Mouse (Mus musculus) ES-CJ7 (cell line): ENCODE measurements around the gene Kcnq5.
"Not testable (repeated sequence)": the region's sequence is repeated elsewhere in the genome, so short reads cannot be mapped to it uniquely, and the experiment has no call there.

ENCODE experiments used
- DNase-seq: peaks from one replicate; pipeline ENCODE4 v3.0.0; 2011; ENCODE audit warnings: low read depth, low spot score

Gene Kcnq5

DNA sequence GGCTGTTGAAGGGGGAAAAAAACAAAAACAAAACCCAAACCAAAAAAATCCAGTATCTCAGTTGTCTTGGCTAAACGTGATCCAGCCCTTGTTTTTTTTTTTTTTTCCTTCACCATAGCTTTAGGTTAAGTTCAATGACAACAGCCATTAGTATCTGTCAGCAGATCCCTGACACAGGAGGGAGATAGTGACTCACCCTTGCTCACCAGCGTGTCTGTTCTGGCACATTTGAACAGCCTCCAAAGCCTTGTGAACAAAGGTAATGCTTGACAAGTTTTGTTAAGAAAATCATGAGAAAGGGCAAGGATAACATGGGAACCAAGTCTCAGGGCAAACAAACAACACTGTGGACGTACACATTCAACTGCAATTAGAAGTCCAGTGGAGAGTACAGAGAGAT lies 123.2 kb downstream of the Kcnq5 start:
- no peak for DNase-seq

GRCm38 (mm10) chr1:21837387-21837786 lies 124.4 kb downstream of the Kcnq5 start:
- DNase-seq, result no peak

DNA sequence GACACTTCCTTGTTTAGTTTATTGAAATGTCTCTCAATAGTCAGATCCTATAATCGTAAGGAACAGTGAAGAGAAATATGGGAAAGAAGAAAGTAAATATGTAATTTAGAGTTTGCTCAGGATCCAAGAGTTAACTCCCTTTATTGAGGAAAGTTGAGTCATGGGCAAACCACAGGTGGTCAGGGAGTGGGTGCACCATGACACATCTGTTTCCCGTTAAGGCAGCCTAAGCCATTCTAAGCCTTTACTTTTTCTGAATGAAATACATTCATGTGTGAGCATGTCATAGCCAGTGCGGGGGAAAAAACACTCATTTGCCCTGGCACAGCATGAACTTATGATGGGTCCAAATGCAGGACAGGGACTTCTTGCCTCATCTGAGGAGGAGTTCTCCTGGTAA lies 125.4 kb downstream of the Kcnq5 start:
- no peak for DNase-seq

GRCm38 (mm10) chr1:21829909-21830455 lies 131.8 kb downstream of the Kcnq5 start:
- no peak for DNase-seq

DNA sequence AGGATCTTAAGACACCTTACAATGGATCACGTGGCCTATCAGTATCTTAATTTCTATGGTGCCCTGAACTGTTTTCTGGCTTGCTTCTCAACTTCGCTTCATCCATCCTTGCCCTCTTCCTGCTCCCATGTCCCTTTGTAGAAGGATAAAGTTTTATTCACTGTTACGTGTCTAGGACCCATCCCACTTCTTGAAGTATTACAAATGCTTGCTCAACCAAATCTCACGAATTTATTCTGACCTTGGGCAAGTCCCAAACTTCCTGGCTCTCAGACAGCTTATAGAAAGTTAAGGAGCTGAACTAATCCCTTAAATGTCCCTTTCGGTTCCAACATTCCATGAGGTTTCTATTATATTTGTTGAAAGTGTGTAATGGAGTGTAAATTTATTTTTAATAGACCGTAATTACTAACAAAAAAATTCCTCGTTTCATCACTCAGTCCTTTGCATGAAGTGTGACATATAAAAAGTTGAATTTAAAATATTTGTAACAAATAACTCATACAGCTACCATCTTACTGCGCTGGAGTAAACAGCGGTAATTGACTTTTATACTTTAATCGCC lies 141.6 kb downstream of the Kcnq5 start:
- DNase-seq, result no peak

DNA sequence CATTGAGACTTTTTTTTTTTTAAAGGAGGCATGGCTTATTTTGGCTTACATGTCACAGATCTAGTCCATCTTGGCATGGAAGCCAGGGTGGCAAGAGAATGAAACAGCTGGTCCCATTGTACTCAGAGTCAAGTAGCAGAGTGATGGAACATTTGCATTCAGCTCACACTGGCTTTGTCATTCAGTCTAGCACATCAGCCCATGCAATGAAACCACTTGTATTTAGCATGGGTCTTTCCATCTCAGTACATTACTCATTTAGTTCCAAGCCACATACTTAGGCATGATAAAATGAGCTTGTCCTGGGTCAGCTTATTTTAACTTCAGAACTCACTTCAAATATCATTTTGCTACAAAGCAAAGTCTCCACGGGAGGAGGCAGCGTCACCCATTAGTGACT lies 156.7 kb downstream of the Kcnq5 start:
- peak; percentile 23 for DNase-seq

DNA sequence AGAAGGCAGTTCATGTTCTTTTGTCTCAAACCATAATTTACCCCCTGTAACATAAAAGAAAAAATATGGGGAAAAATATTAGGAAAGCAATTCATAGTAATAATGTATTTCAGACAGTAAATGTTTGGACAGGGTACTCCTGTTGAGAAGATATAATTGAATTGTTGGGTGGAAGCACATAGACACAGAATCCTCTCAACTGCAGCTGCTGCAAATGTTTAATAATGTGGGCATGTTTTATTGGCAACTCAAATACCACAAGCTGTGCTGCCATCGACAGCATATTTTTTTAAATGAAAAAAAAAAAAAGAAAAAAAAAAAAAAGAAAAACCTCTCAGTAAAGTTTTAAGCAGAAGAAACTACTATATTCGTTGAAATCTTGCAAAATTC lies 157.3 kb downstream of the Kcnq5 start:
- DNase-seq, result no peak

- DNase-seq, result no peak
These were observed 157.8 kb downstream of the Kcnq5 start for GRCm38 (mm10) chr1:21803751-21804476.

DNA sequence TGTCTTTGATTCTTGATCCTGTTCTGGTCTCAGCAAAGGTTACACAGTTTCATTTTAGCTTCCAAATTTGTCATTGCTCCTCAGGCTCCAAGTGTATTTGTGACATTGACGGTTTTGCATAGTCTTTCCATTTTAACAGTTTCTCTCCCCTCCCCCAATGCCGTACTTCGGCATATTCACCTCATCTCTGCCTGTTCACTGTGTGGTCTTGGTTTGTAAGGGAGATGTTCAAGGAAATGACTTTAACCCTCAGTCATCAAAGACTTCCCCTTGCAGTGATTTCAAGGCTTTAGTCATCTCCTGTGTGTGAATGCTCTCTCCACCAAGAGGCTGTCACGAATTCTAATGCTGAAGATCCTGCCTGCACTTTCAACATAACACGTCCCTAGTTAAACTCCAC lies 181.0 kb downstream of the Kcnq5 start:
- no peak for DNase-seq

DNA sequence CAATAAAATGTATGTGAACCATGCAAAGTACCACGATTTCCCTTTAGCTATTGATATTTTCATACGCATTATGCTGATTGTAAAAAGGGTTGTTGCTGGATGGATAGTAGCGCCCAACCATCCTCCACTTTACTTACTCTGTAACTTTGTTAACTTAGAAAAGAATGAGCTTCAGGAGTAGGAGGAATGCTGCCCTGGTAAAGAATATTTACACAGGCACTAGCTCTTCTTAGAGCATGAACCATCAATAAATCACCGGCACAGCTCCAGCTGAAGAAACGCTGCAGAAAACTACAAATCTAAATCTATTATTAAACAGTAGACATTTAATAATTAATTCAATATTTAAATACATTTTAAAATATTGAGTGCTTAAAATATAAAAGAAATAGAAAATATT lies 184.2 kb downstream of the Kcnq5 start:
- DNase-seq, result no peak

GRCm38 (mm10) chr1:21773931-21774330 lies 187.8 kb downstream of the Kcnq5 start:
- DNase-seq, result no peak

DNA sequence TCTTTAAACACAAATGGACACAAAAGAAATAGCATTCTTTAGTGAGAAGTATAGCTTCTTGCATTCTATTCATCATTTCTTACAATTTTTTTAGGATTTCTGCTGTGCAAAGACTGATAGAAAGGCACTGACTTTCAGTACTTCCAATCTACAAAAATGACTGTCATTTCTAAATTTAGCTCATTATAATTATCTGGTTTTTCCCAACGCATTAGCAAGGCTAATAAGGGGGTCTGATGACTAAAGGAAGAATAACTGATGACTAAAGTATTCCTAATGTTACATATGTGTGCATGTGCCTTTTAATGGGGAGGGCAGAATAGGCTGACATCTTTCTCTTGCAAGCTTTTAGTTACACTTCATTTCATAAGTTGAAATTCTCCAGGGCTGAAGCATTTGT lies 191.2 kb downstream of the Kcnq5 start:
- no peak for DNase-seq

DNA sequence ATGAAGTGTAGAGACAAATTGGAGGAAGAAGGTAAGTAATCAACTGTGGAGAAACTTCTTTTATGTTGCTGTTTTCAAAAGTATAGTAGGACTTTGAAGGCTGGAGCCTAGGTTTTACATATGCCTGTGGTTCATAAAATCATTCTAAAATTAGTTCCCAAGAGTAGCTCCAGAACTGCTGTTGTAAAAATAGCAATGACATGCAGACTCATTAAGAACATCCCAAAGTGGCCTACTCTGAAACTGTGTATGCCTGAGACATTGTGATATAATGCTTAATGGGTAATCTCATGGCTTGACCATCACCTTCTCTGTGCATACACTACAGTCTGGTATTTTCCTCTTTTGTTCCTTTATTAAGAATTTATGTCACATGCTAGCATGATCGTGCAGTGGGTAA lies 212.4 kb downstream of the Kcnq5 start:
- no peak for DNase-seq

- DNase-seq, result no peak
These were observed 232.6 kb downstream of the Kcnq5 start for GRCm38 (mm10) chr1:21729131-21729530.

DNA sequence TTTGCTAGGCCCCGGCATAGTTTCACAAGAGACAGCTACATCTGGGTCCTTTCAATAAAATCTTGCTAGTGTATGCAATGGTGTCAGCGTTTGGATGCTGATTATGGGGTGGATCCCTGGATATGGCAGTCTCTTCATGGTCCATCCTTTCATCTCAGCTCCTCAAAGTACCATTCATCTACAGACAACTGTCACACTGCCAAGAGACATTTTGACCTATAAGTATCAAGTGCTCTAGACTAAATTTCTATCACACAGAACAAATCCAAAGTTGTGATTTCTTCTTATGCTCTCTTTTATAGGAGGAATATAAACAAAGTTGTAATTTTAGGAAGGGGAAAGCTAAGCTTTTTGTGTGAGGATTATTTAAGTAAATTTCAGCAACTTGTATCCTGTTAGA lies 238.5 kb downstream of the Kcnq5 start:
- not testable (repeated sequence) for DNase-seq

- DNase-seq, result no peak
These were observed 240.5 kb downstream of the Kcnq5 start for GRCm38 (mm10) chr1:21721246-21721645.

GRCm38 (mm10) chr1:21714816-21715215 lies 246.9 kb downstream of the Kcnq5 start:
- DNase-seq, result peak; percentile 42

- DNase-seq, result no peak
These were observed 249.0 kb downstream of the Kcnq5 start for GRCm38 (mm10) chr1:21712711-21713110.

DNA sequence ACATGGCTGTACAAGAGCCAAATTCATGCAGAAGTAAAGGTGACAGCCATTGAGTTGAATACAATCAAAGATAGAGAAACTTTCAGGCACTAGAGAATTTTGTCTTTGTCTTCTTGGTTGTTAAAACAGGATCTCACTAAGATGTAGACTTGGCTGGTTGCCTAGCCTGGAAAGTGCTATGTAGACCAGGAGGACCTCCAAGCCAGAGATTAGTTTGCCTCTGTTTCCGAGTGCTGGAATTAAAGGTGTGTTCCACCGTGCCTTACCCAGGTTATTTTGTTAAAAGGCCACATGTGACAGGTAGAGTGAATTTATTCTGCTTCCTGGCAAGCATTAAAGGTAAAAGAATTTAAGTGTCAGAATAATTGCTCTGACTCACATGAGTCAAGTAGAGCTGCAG lies 271.3 kb downstream of the Kcnq5 start:
- DNase-seq, result no peak

- DNase-seq, result no peak
These were observed 272.8 kb downstream of the Kcnq5 start for GRCm38 (mm10) chr1:21688918-21689317.

DNA sequence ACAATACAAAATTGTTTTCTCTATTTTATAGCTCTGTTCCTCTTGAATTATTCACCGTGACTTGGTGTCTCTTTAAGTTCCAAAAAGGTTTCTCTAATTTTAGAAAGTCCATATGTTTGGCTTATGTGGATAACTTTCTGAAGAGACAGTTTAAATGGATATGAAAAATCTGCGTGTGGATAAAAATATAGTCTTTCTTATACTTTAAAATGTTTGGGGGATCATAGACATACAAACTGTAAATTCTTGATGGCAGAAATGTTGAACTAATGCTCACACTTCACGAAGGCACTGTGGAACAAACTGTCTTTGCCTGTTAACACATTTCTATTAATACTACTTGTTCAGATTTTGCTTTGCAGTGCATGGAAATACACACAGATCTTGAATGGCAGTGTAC lies 277.3 kb downstream of the Kcnq5 start:
- no peak for DNase-seq

DNA sequence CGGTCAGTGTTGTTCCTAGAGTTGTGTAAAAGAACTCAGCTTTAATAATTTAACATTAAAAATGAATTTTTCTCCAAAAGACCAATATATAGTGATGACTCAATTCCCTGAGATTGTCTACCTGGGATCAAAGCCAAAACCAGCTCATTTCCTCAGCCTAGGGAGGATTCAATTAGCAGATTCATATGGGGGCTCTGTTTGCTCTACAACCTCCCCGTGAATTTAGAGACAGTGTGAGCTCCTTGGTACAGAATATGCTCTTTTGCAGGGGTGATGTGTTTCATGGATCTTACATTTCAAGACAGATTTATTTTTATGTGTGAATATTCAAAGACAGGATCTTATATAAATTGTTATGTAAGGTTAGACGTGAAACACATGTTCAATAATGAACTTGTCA lies 284.9 kb downstream of the Kcnq5 start:
- no peak for DNase-seq

- DNase-seq, result no peak
These were observed 300.9 kb downstream of the Kcnq5 start for GRCm38 (mm10) chr1:21660840-21661239.
